Mouse (Mus musculus): ENCODE measurements at regions not wholly inside any gene's neighbourhood (a gene's known extent, or its start where the extent isn't known, plus 50 kb on each side); places are given as distances from the start of the nearest gene placed in this dataset.

GRCm38 (mm10) chr5:24264151-24264550 is 87.3 kb downstream of the Kcnh2 start:
- Histone ChIP-seq H3K4me2 (replicated peaks; ENCODE audit: low read depth, low read length, severe bottlenecking) (no peak overlapping the region), H3K9me3 (ENCODE audit: control insufficient read depth, low read length) (no peaks in the 10 kb centered on the region), H3K27me3 (ENCODE audit: control insufficient read depth, insufficient read depth, low read length) (no peaks in the 10 kb centered on the region), H3K9ac (ENCODE audit: low read depth, low read length, severe bottlenecking) (no peak overlapping the region), H3K36me3 (ENCODE audit: control insufficient read depth, insufficient read depth, low read length) (no peaks in the 10 kb centered on the region), H3K4me3 (replicated peaks; ENCODE audit: low read length) (no peak overlapping the region), H3K27ac (replicated peaks; ENCODE audit: low read depth, low read length) (no peak overlapping the region), H3K4me1 (ENCODE audit: control insufficient read depth, insufficient read depth, low read length) (peaks cover 6% of the 10 kb centered on the region; the same call in 1 of the 2 replicates)
- no peak for ATAC-seq (ENCODE audit: low FRiP score, low read depth)
- no peak for TF ChIP-seq POLR2A (IDR thresholded peaks at IDR 0.05; ENCODE audit: borderline replicate concordance, extremely low read depth, insufficient read depth, insufficient read length)
- DNase-seq (ENCODE audit: low spot score), result no peak
- 77% methylated on average over 4 of the region's 4 CpGs for WGBS

GRCm38 (mm10) chr5:24265431-24265830 is 86.0 kb downstream of the Kcnh2 start:
- DNase-seq (ENCODE audit: low spot score) (no peak), ATAC-seq (ENCODE audit: low FRiP score, low read depth) (no peak)
- Histone ChIP-seq H3K36me3 (ENCODE audit: control insufficient read depth, insufficient read depth, low read length) (no peaks in the 10 kb centered on the region), H3K4me2 (replicated peaks; ENCODE audit: low read depth, low read length, severe bottlenecking) (no peak overlapping the region), H3K9me3 (ENCODE audit: control insufficient read depth, low read length) (no peaks in the 10 kb centered on the region), H3K4me3 (replicated peaks; ENCODE audit: low read length) (no peak overlapping the region), H3K4me1 (ENCODE audit: control insufficient read depth, insufficient read depth, low read length) (peaks cover 6% of the 10 kb centered on the region; the same call in 1 of the 2 replicates), H3K27me3 (ENCODE audit: control insufficient read depth, insufficient read depth, low read length) (no peaks in the 10 kb centered on the region), H3K27ac (replicated peaks; ENCODE audit: low read depth, low read length) (no peak overlapping the region), H3K9ac (ENCODE audit: low read depth, low read length, severe bottlenecking) (no peak overlapping the region)
- TF ChIP-seq POLR2A (IDR thresholded peaks at IDR 0.05; ENCODE audit: borderline replicate concordance, extremely low read depth, insufficient read depth, insufficient read length), result no peak
- 93% methylated on average over 3 of the region's 3 CpGs for WGBS

GRCm38 (mm10) chr5:24266344-24267295 is 84.8 kb downstream of the Kcnh2 start:
- Histone ChIP-seq H3K27ac (replicated peaks; ENCODE audit: low read depth, low read length) (no peak overlapping the region), H3K4me2 (replicated peaks; ENCODE audit: low read depth, low read length, severe bottlenecking) (peak overlapping the region; percentile 43), H3K36me3 (ENCODE audit: control insufficient read depth, insufficient read depth, low read length) (no peaks in the 10 kb centered on the region), H3K27me3 (ENCODE audit: control insufficient read depth, insufficient read depth, low read length) (no peaks in the 10 kb centered on the region), H3K9me3 (ENCODE audit: control insufficient read depth, low read length) (no peaks in the 10 kb centered on the region), H3K4me1 (ENCODE audit: control insufficient read depth, insufficient read depth, low read length) (peaks cover 6% of the 10 kb centered on the region; the same call in 1 of the 2 replicates), H3K4me3 (replicated peaks; ENCODE audit: low read length) (peak overlapping the region; percentile 7; the same call in 1 of the 2 replicates), H3K9ac (ENCODE audit: low read depth, low read length, severe bottlenecking) (peak overlapping the region; percentile 22; the same call in 1 of the 2 replicates)
- TF ChIP-seq POLR2A (IDR thresholded peaks at IDR 0.05; ENCODE audit: borderline replicate concordance, extremely low read depth, insufficient read depth, insufficient read length), result no peak
- ATAC-seq (ENCODE audit: low FRiP score, low read depth), result peak; percentile 88
- WGBS, result 7% methylated on average over 16 of the region's 16 CpGs
- peak; percentile 83 for DNase-seq (ENCODE audit: low spot score)

Measured in limb, embryonic 14.5 days (tissue).